Mouse (Mus musculus) liver, postnatal 0 days (tissue): ENCODE measurements around the gene Gp9.

Source experiments
- CTCF ChIP-seq: sonication (generic); IDR thresholded peaks from 2 replicates; pipeline ENCODE4 v1.5.1; 2016; ENCODE audit warnings: antibody characterized with exemption, low read depth
- EP300 ChIP-seq: IDR thresholded peaks from 2 replicates; pipeline ENCODE4 v1.6.1; 2016; ENCODE audit warnings: antibody characterized with exemption, low read depth, mild to moderate bottlenecking

DNA sequence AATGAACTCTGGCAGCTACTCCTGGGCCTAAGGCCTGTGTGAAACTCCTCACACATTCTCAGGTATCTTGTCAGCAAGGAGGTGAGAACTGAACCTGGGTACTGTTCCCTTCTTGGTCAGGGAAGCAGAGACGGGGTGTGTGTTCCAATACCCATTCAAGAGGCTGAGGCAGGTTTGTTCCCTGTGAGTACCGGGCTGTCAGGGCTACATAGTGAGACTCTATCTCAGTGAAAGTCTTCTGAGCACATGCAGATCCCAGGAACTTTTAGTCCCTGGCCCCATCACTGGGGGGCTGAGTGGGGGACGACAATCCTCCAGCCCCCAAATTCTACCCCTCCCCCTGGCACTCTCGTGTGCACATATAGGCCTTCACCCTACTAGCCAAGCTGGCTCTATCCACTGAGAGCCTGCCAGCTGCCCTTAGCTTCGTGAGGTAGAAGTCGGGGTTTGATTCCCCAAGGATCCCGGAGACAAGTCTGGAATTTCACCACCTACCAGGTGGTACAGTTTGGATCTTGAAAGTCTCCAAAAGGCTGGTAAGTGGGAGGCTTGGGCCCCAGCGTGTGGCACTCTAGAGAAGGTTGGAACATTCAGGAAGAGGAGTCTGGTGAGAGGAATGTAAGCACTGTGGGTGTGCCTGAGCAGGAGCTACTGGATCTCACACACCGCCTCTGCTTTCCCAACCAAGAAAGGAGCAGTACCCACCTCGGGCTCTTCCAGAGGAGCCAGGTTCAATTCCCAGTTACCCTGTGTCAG is 2.9 kb downstream of the Gp9 start:
- TF ChIP-seq EP300 (no peak), CTCF (no peak)
